Mouse (Mus musculus): ENCODE data around the gene Nek11. TPM values are rescaled to one million over a fixed set of nuclear protein-coding genes. Genes with fewer than 3 reads are reported as not detected.
"Not testable (repeated sequence)": the region's sequence is repeated elsewhere in the genome, so short reads cannot be mapped to it uniquely, and the experiment has no call there.

Gene Nek11
- polyA plus RNA-seq, 1 experiment from 2014 or later, result 2.6 TPM

GRCm38 (mm10) chr9:105132002-105132367, 263.3 kb downstream of the Nek11 start:
- H3K36me3 ChIP-seq, result no peaks in the 10 kb centered on the region
- H3K9ac ChIP-seq (replicated peaks), result 0 out of 2 replicates have a peak overlapping the region, but pooled peaks have one; percentile 75
- peak overlapping the region; percentile 92 for H3K27ac ChIP-seq (replicated peaks)
- no peaks in the 10 kb centered on the region for H3K27me3 ChIP-seq (replicated peaks)
- H3K9me3 ChIP-seq (replicated peaks), result no peaks in the 10 kb centered on the region
- 22% methylated on average over 5 of the region's 5 CpGs for WGBS
- peak overlapping the region; percentile 84 for H3K4me2 ChIP-seq
- ATAC-seq (ENCODE audit: low FRiP score), result peak; percentile 40
- peaks cover 21% of the 10 kb centered on the region for H3K4me1 ChIP-seq
- H3K4me3 ChIP-seq (replicated peaks), result peak overlapping the region; percentile 71

- H3K9ac ChIP-seq (replicated peaks), result peak within 1 kb of the TSS; percentile 75
- peak within 1 kb of the TSS; percentile 84 for H3K4me2 ChIP-seq
- peak; percentile 98 for ATAC-seq (ENCODE audit: low FRiP score)
- H3K27me3 ChIP-seq (replicated peaks), result no peaks in the 10 kb centered on the region
- H3K4me1 ChIP-seq, result peaks cover 21% of the 10 kb centered on the region
- peak within 1 kb of the TSS; percentile 71 for H3K4me3 ChIP-seq (replicated peaks)
- no peaks in the 10 kb centered on the region for H3K9me3 ChIP-seq (replicated peaks)
- H3K36me3 ChIP-seq, result peaks cover 3% of the 10 kb centered on the region; the same call in 1 of the 2 replicates
- under 1% methylated on average over 60 of the region's 60 CpGs for WGBS
- H3K27ac ChIP-seq (replicated peaks), result peak within 1 kb of the TSS; percentile 92
Measured at GRCm38 (mm10) chr9:105131253-105132001, 263.9 kb downstream of the Nek11 start, which contains the start of gene Nudt16. Nudt16 (minus strand) TSS chr9:105131824.

GRCm38 (mm10) chr9:105130331-105130730, 265.0 kb downstream of the Nek11 start:
- Histone ChIP-seq H3K4me2 (peak overlapping the region; percentile 84), H3K27me3 (replicated peaks) (no peaks in the 10 kb centered on the region), H3K27ac (replicated peaks) (no peak overlapping the region), H3K4me1 (peaks cover 21% of the 10 kb centered on the region), H3K9ac (replicated peaks) (no peak overlapping the region), H3K36me3 (peaks cover 4% of the 10 kb centered on the region; the same call in 1 of the 2 replicates), H3K4me3 (replicated peaks) (no peak overlapping the region), H3K9me3 (replicated peaks) (no peaks in the 10 kb centered on the region)
- ATAC-seq (ENCODE audit: low FRiP score), result no peak
- 95% methylated on average over 8 of the region's 8 CpGs for WGBS

- H3K36me3 ChIP-seq; H3K27me3 ChIP-seq (replicated peaks); H3K27ac ChIP-seq (replicated peaks); ATAC-seq (ENCODE audit: low FRiP score); H3K4me3 ChIP-seq (replicated peaks); H3K9me3 ChIP-seq (replicated peaks); H3K4me2 ChIP-seq; H3K9ac ChIP-seq (replicated peaks): not testable (repeated sequence)
- peaks cover 10% of the 10 kb centered on the region for H3K4me1 ChIP-seq
- 93% methylated on average over 3 of the region's 3 CpGs for WGBS
Measured at GRCm38 (mm10) chr9:105125206-105125605, 270.1 kb downstream of the Nek11 start.

Other genes starting within 250 kb of the Nek11 start
- 10.1 and 12.6 TPM in 2 replicates for gene Aste1, start 132 bp downstream of the Nek11 start, polyA plus RNA-seq (2015; fragmentation: Nextera tagmentation; extraction: Ambion mirVana)
- gene Atp2c1, start 131.8 kb upstream of the Nek11 start, polyA plus RNA-seq (2015; fragmentation: Nextera tagmentation; extraction: Ambion mirVana), result 86.7 and 90.0 TPM in 2 replicates
- gene Pik3r4, start 247.5 kb upstream of the Nek11 start, polyA plus RNA-seq (2015; fragmentation: Nextera tagmentation; extraction: Ambion mirVana), result 15.8 and 16.5 TPM in 2 replicates